Mouse (Mus musculus) lung, embryonic 16.5 days (tissue): ENCODE measurements around the gene Cul9. TPM values are rescaled to one million over a fixed set of nuclear protein-coding genes. Genes with fewer than 3 reads are reported as not detected.

Experiments
- ATAC-seq: fragments of 200-750 bp; cut with Nextera tagmentation; 2 replicates; pipeline ENCODE4 v1.8.0; 2017; ENCODE audit warnings: low read depth, mild to moderate bottlenecking, moderate library complexity
- H3K27ac ChIP-seq: fragments of 300-500 bp; sonication (generic); 2 replicates; pipeline ENCODE4 v1.5.1; 2014; ENCODE audit warnings: mild to moderate bottlenecking, control low read depth, low read length
- H3K27me3 ChIP-seq: fragments of 300-500 bp; sonication (generic); 2 replicates; pipeline ENCODE4 v1.6.1; 2014; ENCODE audit warnings: low read depth, low read length, mixed read lengths; ENCODE audit not compliant: control insufficient read depth, insufficient read depth
- H3K36me3 ChIP-seq: fragments of 300-500 bp; sonication (generic); 2 replicates; pipeline ENCODE4 v1.6.1; 2014; ENCODE audit warnings: low read length; ENCODE audit not compliant: control insufficient read depth, insufficient read depth
- H3K4me1 ChIP-seq: fragments of 300-500 bp; sonication (generic); replicated peaks from 2 replicates; pipeline ENCODE4 v1.6.1; 2014; ENCODE audit warnings: low read length, mixed read lengths; ENCODE audit not compliant: control insufficient read depth, insufficient read depth
- H3K4me2 ChIP-seq: fragments of 300-500 bp; sonication (generic); 2 replicates; pipeline ENCODE4 v1.6.1; 2014; ENCODE audit warnings: low read depth, low read length, control low read depth
- H3K4me3 ChIP-seq: fragments of 300-500 bp; sonication (generic); 2 replicates; pipeline ENCODE4 v1.5.1; 2014; ENCODE audit warnings: mild to moderate bottlenecking, low read length, control low read depth
- H3K9ac ChIP-seq: fragments of 300-500 bp; sonication (generic); 2 replicates; pipeline ENCODE4 v1.6.1; 2014; ENCODE audit warnings: low read length, control low read depth
- H3K9me3 ChIP-seq: fragments of 300-500 bp; sonication (generic); 2 replicates; pipeline ENCODE4 v1.6.1; 2016; ENCODE audit warnings: low read length; ENCODE audit not compliant: control insufficient read depth
- WGBS: fragments of 180-500 bp; shearing (Covaris S2); extraction: QIAGEN DNeasy Blood & Tissue Kit; methylation state at CpG from one replicate; pipeline ENCODE4 v1.1.7; 2014; 5-methylcytosine and 5-hydroxymethylcytosine counted together
- microRNA-seq: library from miRNA; unstranded; fragments of <30 nt; microRNA quantifications from one replicate; pipeline ENCODE4, GENCODE M21; 2016
- polyA plus RNA-seq: library from polyadenylated mRNA; unstranded; fragments of >200 nt; fragmentation: Nextera tagmentation; extraction: Ambion mirVana; gene quantifications from 2 replicates; pipeline ENCODE4 v1.2.1, GENCODE M21; 2015

Gene Cul9
- polyA plus RNA-seq, 1 experiment from 2014 or later: 4.0 TPM

DNA sequence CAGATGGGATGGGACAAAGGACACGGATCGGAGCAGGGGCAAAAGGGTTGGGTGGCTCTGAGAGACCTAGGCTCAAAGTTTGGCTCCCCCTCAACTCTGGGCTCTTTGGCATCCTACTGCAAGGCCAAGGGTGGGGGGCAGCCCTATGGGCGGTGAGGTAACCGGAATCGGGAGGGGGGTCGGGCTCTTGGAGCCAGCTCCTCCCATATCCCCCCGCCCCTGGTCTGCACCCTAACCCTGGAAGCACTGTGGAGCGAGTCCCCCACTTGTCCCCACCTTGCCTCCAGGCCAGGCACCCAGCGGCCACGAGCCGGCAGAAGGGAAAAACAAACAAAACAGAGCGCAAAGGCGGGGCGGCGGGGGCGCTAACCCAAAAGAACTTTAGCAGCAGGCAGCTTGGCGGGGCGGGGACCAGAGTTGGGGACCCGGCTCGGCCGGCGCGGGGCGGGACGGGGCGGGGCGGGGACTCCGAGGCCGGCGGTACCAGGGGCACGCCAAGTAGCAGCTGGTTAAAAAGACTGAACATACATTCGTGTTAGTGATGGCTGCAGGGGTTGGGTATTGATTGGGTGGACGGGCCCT is 91.0 kb downstream of the Cul9 start:
- ATAC-seq: peak; percentile 68
- 1% methylated on average over 31 of the region's 33 CpGs for WGBS
- no peaks in the 10 kb centered on the region for H3K36me3 ChIP-seq
- no peaks in the 10 kb centered on the region for H3K9me3 ChIP-seq
- peaks cover 57% of the 10 kb centered on the region for H3K27me3 ChIP-seq
- H3K4me3 ChIP-seq: peak overlapping the region; percentile 49
- H3K9ac ChIP-seq: peak overlapping the region; percentile 44
- H3K4me2 ChIP-seq: peak overlapping the region; percentile 76
- peaks cover 18% of the 10 kb centered on the region for H3K4me1 ChIP-seq
- H3K27ac ChIP-seq: no peak overlapping the region

DNA sequence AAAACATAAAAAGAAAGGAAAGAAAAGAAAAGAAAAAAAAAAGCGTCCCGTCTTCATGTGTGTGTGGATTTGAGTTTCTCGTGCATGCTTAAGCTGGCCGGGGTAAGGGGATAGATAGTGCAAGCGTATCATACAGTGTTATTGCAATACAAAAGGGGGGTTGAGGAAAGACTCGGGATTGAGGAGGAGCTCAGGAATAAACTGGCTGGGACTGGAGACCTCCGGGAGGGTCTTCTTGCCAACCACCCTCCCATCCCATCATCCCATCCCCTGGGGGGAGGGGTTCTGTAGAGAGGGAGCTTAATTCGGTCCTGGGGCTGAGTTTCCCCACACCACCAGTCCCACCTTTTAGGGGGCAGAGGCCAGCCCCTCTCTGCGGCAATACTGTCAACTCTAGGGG is 91.6 kb downstream of the Cul9 start:
- Histone ChIP-seq H3K27ac (no peak overlapping the region), H3K36me3 (no peaks in the 10 kb centered on the region), H3K4me3 (peak overlapping the region; percentile 49), H3K9me3 (no peaks in the 10 kb centered on the region), H3K27me3 (peaks cover 50% of the 10 kb centered on the region), H3K9ac (no peak overlapping the region), H3K4me1 (peaks cover 18% of the 10 kb centered on the region), H3K4me2 (peak overlapping the region; percentile 76)
- 2% methylated on average over 9 of the region's 9 CpGs for WGBS
- no peak for ATAC-seq

DNA sequence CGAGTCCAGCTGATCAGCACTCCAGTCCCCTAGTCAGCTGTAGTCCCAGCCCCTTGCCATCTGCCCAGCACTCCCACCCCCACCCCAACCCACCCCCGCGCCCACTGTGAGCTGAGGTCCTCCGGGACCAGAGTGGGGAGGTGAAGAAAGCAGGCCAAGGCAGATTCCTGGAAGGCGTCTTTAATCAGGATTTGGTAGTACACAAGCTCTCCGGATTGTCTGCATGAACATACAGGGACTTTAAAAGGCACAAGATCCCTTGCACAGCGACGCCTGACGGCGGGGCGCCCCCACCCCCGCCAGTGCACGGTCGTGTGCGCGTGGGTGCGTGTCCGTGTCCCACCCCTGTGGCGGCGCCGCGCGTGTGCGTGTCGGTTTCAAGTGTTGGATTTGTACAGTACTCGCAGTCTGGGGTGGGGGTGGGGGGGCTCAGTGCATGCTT is 92.2 kb downstream of the Cul9 start:
- peak overlapping the region; percentile 49 for H3K4me3 ChIP-seq
- no peak for ATAC-seq
- H3K4me1 ChIP-seq: peaks cover 18% of the 10 kb centered on the region
- H3K9me3 ChIP-seq: no peaks in the 10 kb centered on the region
- under 1% methylated on average over 26 of the region's 26 CpGs for whole genome bisulfite sequencing
- peak overlapping the region; percentile 76 for H3K4me2 ChIP-seq
- no peaks in the 10 kb centered on the region for H3K36me3 ChIP-seq
- H3K27ac ChIP-seq: no peak overlapping the region
- peaks cover 45% of the 10 kb centered on the region for H3K27me3 ChIP-seq
- peak overlapping the region; percentile 5; the same call in 1 of the 2 replicates for H3K9ac ChIP-seq

DNA sequence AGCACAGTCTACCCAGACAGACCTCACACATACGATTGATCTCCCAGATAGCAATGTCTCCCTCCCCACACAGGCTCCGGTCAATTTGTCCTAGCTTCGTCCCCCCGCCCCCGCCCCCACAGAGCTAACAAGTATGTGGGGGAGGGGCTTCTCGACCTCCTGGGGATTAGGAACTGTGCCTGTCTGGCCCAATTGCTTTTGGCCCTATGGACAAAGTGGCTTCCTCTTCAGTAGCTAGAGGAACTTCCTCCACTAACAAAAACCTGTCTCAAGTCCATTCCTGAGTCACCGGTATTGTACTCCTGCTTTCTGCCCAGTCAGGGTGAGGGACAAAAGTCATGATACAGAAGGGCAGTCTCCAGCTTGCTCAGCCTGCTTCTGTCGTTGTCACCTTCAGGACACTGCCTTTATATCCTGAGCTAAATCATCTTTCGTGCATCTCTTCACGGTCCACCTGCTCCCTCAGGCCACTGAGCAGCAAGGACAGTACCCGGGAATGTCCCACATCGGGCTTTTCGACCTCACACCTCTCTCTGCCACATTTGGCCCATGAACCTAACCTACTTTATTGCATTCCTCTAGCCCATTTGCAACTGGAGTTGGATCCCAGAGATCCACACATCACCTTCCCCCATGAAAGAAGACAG is 92.8 kb downstream of the Cul9 start:
- Histone ChIP-seq H3K27ac (no peak overlapping the region), H3K36me3 (no peaks in the 10 kb centered on the region), H3K9ac (no peak overlapping the region), H3K4me3 (no peak overlapping the region), H3K27me3 (peaks cover 40% of the 10 kb centered on the region), H3K4me1 (peaks cover 18% of the 10 kb centered on the region), H3K9me3 (no peaks in the 10 kb centered on the region), H3K4me2 (no peak overlapping the region)
- 10% methylated on average over 13 of the region's 13 CpGs for WGBS
- no peak for ATAC-seq

DNA sequence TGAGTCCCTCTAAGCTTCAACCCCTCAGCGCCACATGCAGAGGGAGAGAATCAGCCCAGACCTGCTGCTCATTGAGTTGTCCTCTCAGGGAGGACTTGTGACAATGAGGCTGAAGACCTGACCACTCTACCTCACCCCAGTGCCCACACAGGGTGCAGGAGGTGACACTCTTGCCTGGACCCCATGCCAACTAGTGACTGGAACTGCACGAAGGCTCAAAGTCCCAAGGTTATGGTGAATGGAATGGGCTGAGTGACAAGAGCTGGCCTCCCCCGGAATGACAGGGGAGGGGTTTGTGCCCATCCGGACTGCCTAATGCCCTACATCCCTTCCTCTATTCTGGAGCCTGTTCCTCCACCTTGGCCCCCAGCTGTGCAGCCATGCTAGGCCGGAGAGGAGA is 93.5 kb downstream of the Cul9 start:
- no peak overlapping the region for H3K9ac ChIP-seq
- no peak for ATAC-seq
- WGBS: 35% methylated on average over 5 of the region's 5 CpGs
- no peak overlapping the region for H3K4me2 ChIP-seq
- peaks cover 40% of the 10 kb centered on the region for H3K27me3 ChIP-seq
- no peaks in the 10 kb centered on the region for H3K9me3 ChIP-seq
- H3K27ac ChIP-seq: no peak overlapping the region
- no peak overlapping the region for H3K4me3 ChIP-seq
- no peaks in the 10 kb centered on the region for H3K36me3 ChIP-seq
- peaks cover 18% of the 10 kb centered on the region for H3K4me1 ChIP-seq

Small RNAs within 50 kb of the gene (microRNA-seq; reads per million reads assigned to microRNA genes)
- gene Mir6976: not detected

Other genes starting within 250 kb of the Cul9 start
- 3.1 and 4.0 TPM in 2 replicates for gene Dlk2, start 249.0 kb downstream of the Cul9 start, polyA plus RNA-seq
- gene Abcc10, start 218.0 kb downstream of the Cul9 start, polyA plus RNA-seq: 5.3 and 5.5 TPM in 2 replicates
- gene Zfp318, start 162.7 kb downstream of the Cul9 start, polyA plus RNA-seq: 6.0 and 7.0 TPM in 2 replicates
- 3.3 and 8.2 TPM in 2 replicates for gene Crip3, start 117.5 kb downstream of the Cul9 start, polyA plus RNA-seq
- gene Slc22a7, start 107.9 kb downstream of the Cul9 start, polyA plus RNA-seq: 0.28 TPM in 1 of 2 replicates, not detected in the other
- 0.03 and 0.05 TPM in 2 replicates for gene Ttbk1, start 58.7 kb downstream of the Cul9 start, polyA plus RNA-seq
- 33.4 and 37.2 TPM in 2 replicates for gene Dnph1, start 49.7 kb downstream of the Cul9 start, polyA plus RNA-seq
- gene Srf, start 9.8 kb upstream of the Cul9 start, polyA plus RNA-seq: 6.1 and 6.5 TPM in 2 replicates
- gene Ptk7, start 83.1 kb upstream of the Cul9 start, polyA plus RNA-seq: 141 and 143 TPM in 2 replicates
- 27.6 and 30.8 TPM in 2 replicates for gene Klc4, start 99.6 kb upstream of the Cul9 start, polyA plus RNA-seq
- 93.0 and 97.4 TPM in 2 replicates for gene Mrpl2, start 99.8 kb upstream of the Cul9 start, polyA plus RNA-seq
- 49.1 and 50.8 TPM in 2 replicates for gene Cul7, start 103.9 kb upstream of the Cul9 start, polyA plus RNA-seq
- gene Rrp36, start 128.0 kb upstream of the Cul9 start, polyA plus RNA-seq: 51.4 and 51.6 TPM in 2 replicates
- 129 and 137 TPM in 2 replicates for gene Mea1, start 132.4 kb upstream of the Cul9 start, polyA plus RNA-seq
- gene Klhdc3, start 134.5 kb upstream of the Cul9 start, polyA plus RNA-seq: 115 TPM in 2 replicates
- gene Ppp2r5d, start 158.7 kb upstream of the Cul9 start, polyA plus RNA-seq: 90.7 and 94.7 TPM in 2 replicates
- gene Pex6, start 165.1 kb upstream of the Cul9 start, polyA plus RNA-seq: 22.1 and 24.2 TPM in 2 replicates
- gene Gnmt, start 182.8 kb upstream of the Cul9 start, polyA plus RNA-seq: 2.5 and 5.2 TPM in 2 replicates
- gene Cnpy3, start 205.8 kb upstream of the Cul9 start, polyA plus RNA-seq: 79.0 and 80.1 TPM in 2 replicates
- 2.8 and 7.1 TPM in 2 replicates for gene Ptcra, start 217.3 kb upstream of the Cul9 start, polyA plus RNA-seq
- 59.5 and 60.2 TPM in 2 replicates for gene 2310039H08Rik, start 226.2 kb upstream of the Cul9 start, polyA plus RNA-seq
- 141 and 154 TPM in 2 replicates for gene Rpl7l1, start 236.3 kb upstream of the Cul9 start, polyA plus RNA-seq